Mouse (Mus musculus) megakaryocyte, embryonic 14.5 days (primary cell): ENCODE results near the gene Unc50.

Experiments used
- FLI1 ChIP-seq: IDR thresholded peaks from 2 replicates; pipeline ENCODE4 v1.6.1; 2012; ENCODE audit warnings: low read length, inconsistent platforms, mixed read lengths
- GATA1 ChIP-seq: IDR thresholded peaks from 3 replicates; pipeline ENCODE4 v1.6.1; 2012; ENCODE audit warnings: mixed read lengths, low read length, inconsistent platforms, borderline replicate concordance

DNA sequence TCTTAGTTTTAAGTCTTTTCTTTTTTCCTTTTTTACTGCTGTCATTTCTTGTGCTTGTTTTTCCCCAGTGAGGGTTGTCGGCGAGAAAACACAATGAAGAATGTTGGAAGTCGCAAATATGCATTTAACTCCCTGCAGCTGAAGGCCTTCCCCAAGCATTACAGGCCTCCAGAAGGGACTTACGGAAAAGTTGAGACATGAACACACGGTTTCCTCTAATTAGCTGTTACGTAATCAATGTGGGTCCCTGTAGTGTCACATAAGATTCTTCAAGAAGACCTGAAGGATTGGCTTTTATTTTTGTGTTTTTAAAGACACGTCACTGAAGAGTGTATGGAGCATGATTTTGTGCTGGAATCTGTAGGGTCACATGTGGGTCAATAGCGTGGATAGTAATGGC is 21.9 kb upstream of the Unc50 start:
- TF ChIP-seq GATA1 (no peak), FLI1 (no peak)
